Comparison of ENCODE assay signal across 9 mouse cellular contexts in the genomic region with DNA sequence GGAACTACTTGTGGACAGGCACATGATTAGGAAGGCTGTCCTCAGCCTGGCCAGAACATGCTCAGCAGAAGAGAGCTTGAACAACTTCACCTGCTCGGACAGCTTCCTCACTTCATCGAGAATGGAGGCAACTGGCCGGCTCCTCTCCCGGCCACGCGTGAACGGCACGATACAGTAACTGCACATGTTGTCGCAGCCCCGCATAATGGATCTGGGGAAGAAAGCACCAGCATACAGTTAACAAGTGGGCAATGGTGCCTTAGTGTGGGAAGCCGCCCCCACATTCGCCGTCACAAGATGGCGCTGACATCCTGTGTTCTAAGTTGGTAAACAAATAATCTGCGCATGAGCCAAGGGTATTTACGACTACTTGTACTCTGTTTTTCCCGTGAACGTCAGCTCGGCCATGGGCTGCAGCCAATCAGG. TPM values are rescaled to one million over a fixed set of nuclear protein-coding genes. Genes with fewer than 3 reads are reported as not detected.
DNase-seq lines count a peak whose midpoint lies in the region; ATAC-seq and TF ChIP-seq lines count a peak whose summit lies in the region.
"Not testable (repeated sequence)": the region's sequence is repeated elsewhere in the genome, so short reads cannot be mapped to it uniquely, and the experiment has no call there.
"Had no signal": no experiment of that assay in that cellular context is flagged by ENCODE, and none has a peak within 500 bp of the region (broad histone marks: within the 10 kb centered on the region; RNA-seq: fewer than 3 reads in every experiment).

No protein-coding gene starts in this region.

- not testable (repeated sequence) for H3K27me3 ChIP-seq in heart, embryonic 11.5 days (ENCODE audit: control insufficient read depth, insufficient read depth, low read length); hindbrain, postnatal 0 days (ENCODE audit: insufficient read depth, low read length); limb, embryonic 11.5 days (ENCODE audit: control insufficient read depth, insufficient read depth, low read length); midbrain, postnatal 0 days (ENCODE audit: insufficient read depth, low read length); stomach, embryonic 15.5 days (replicated peaks)

- peak overlapping the region; percentile 50 for H3K4me2 ChIP-seq in heart, embryonic 11.5 days
- H3K4me2 ChIP-seq in hindbrain, postnatal 0 days (ENCODE audit: low read depth, low read length), result peak overlapping the region; percentile 41
- peak overlapping the region; percentile 26 for H3K4me2 ChIP-seq in limb, embryonic 11.5 days (ENCODE audit: low read depth, severe bottlenecking)
- peak overlapping the region; percentile 35 for H3K4me2 ChIP-seq in midbrain, postnatal 0 days (ENCODE audit: low read depth, low read length, poor library complexity, severe bottlenecking)
- peak overlapping the region; percentile 22; the same call in 1 of the 2 replicates for H3K4me2 ChIP-seq in stomach, embryonic 15.5 days

- H3K36me3 ChIP-seq in heart, embryonic 11.5 days (ENCODE audit: control insufficient read depth, insufficient read depth, low read length), result peaks cover 10% of the 10 kb centered on the region
- peaks cover 12% of the 10 kb centered on the region for H3K36me3 ChIP-seq in hindbrain, postnatal 0 days (ENCODE audit: insufficient read depth, low read length)
- H3K36me3 ChIP-seq in limb, embryonic 11.5 days (ENCODE audit: control insufficient read depth, insufficient read depth, low read length); stomach, embryonic 15.5 days: not testable (repeated sequence)
- H3K36me3 ChIP-seq in midbrain, postnatal 0 days (ENCODE audit: insufficient read depth, low read length), result peaks cover 14% of the 10 kb centered on the region; the same call in 1 of the 2 replicates

- not testable (repeated sequence) for H3K4me1 ChIP-seq in bone marrow macrophage, adult 2 months (ENCODE audit: control insufficient read depth, insufficient read depth, low read length); heart, embryonic 11.5 days (ENCODE audit: control insufficient read depth, insufficient read depth, low read length); hindbrain, postnatal 0 days (ENCODE audit: insufficient read depth, low read length); limb, embryonic 11.5 days (ENCODE audit: control insufficient read depth, insufficient read depth, low read length); lung, adult 2 months (ENCODE audit: control insufficient read depth, insufficient read depth, low read length); midbrain, postnatal 0 days (ENCODE audit: insufficient read depth, low read length); stomach, embryonic 15.5 days

- ATAC-seq in erythroblast, adult 5-6 weeks (replicated peaks; ENCODE audit: low FRiP score, poor library complexity, severe bottlenecking), result 0 out of 2 replicates have a peak, but pooled peaks have one; percentile 39
- ATAC-seq in heart, embryonic 11.5 days (replicated peaks; ENCODE audit: insufficient number of reproducible peaks, low FRiP score, low TSS enrichment), result 0 out of 2 replicates have a peak, but pooled peaks have one; percentile 35
- ATAC-seq in hindbrain, postnatal 0 days, result peak; percentile 61
- not testable (repeated sequence) for ATAC-seq in limb, embryonic 11.5 days (ENCODE audit: insufficient number of reproducible peaks, low FRiP score, low TSS enrichment, low read depth); stomach, embryonic 15.5 days (ENCODE audit: insufficient read depth, low FRiP score, low read depth)
- ATAC-seq in midbrain, postnatal 0 days (ENCODE audit: low FRiP score), result 0 out of 2 replicates have a peak, but pooled peaks have one; percentile 34

- H3K4me3 ChIP-seq in bone marrow macrophage, adult 2 months (ENCODE audit: insufficient read depth, low read length), result peak overlapping the region; percentile 97
- peak overlapping the region; percentile 36 for H3K4me3 ChIP-seq in heart, embryonic 11.5 days (ENCODE audit: low read depth, low read length)
- peak overlapping the region; percentile 22 for H3K4me3 ChIP-seq in hindbrain, postnatal 0 days (ENCODE audit: low read length)
- peak overlapping the region; percentile 31 for H3K4me3 ChIP-seq in limb, embryonic 11.5 days (ENCODE audit: low read depth, low read length)
- peak overlapping the region; percentile 82 for H3K4me3 ChIP-seq in lung, adult 2 months (replicated peaks; ENCODE audit: extremely low read depth, low read depth, low read length)
- peak overlapping the region; percentile 29 for H3K4me3 ChIP-seq in midbrain, postnatal 0 days (ENCODE audit: low read depth, low read length)
- H3K4me3 ChIP-seq in stomach, embryonic 15.5 days (replicated peaks), result peak overlapping the region; percentile 25

- DNase-seq in hindbrain, postnatal 0 days (ENCODE audit: low spot score), result peak; percentile 20
- DNase-seq in limb, embryonic 11.5 days (ENCODE audit: low spot score), result peak; percentile 42
- not testable (repeated sequence) for DNase-seq in lung, adult 2 months
- DNase-seq in midbrain, postnatal 0 days (ENCODE audit: low spot score), result peak; percentile 17

- H3K9me3 ChIP-seq in heart, embryonic 11.5 days (replicated peaks; ENCODE audit: control insufficient read depth, low read length); hindbrain, postnatal 0 days (ENCODE audit: low read length); limb, embryonic 11.5 days (ENCODE audit: control insufficient read depth, low read length); midbrain, postnatal 0 days (ENCODE audit: low read length); stomach, embryonic 15.5 days: not testable (repeated sequence)

- TF ChIP-seq CTCF in bone marrow macrophage, adult 2 months (IDR thresholded peaks at IDR 0.05; ENCODE audit: low read depth, low read length); hindbrain, postnatal 0 days (IDR thresholded peaks at IDR 0.05; ENCODE audit: low read depth); lung, adult 2 months (IDR thresholded peaks at IDR 0.05; ENCODE audit: insufficient read depth, low read length); midbrain, postnatal 0 days (IDR thresholded peaks at IDR 0.05): not testable (repeated sequence)

- H3K27ac ChIP-seq in bone marrow macrophage, adult 2 months (ENCODE audit: insufficient read depth, low read depth, low read length), result peak overlapping the region; percentile 94
- H3K27ac ChIP-seq in heart, embryonic 11.5 days (ENCODE audit: low read depth, low read length), result peak overlapping the region; percentile 41; the same call in 1 of the 2 replicates
- H3K27ac ChIP-seq in hindbrain, postnatal 0 days; limb, embryonic 11.5 days (replicated peaks; ENCODE audit: low read depth, low read length); stomach, embryonic 15.5 days: not testable (repeated sequence)
- H3K27ac ChIP-seq in midbrain, postnatal 0 days (ENCODE audit: low read depth, low read length), result peak overlapping the region; percentile 47; the same call in 1 of the 2 replicates

- peak overlapping the region; percentile 64 for H3K9ac ChIP-seq in heart, embryonic 11.5 days (ENCODE audit: low read depth, low read length)
- H3K9ac ChIP-seq in hindbrain, postnatal 0 days (replicated peaks; ENCODE audit: low read length), result 0 out of 2 replicates have a peak overlapping the region, but pooled peaks have one; percentile 25
- peak overlapping the region; percentile 34 for H3K9ac ChIP-seq in limb, embryonic 11.5 days (ENCODE audit: low read length)
- H3K9ac ChIP-seq in midbrain, postnatal 0 days (replicated peaks; ENCODE audit: low read length, poor library complexity, severe bottlenecking), result peak overlapping the region; percentile 24; the same call in 1 of the 2 replicates
- not testable (repeated sequence) for H3K9ac ChIP-seq in stomach, embryonic 15.5 days

- not testable (repeated sequence) for TF ChIP-seq POLR2A in bone marrow macrophage, adult 2 months (IDR thresholded peaks at IDR 0.05; ENCODE audit: borderline replicate concordance, low read depth, low read length); lung, adult 2 months (IDR thresholded peaks at IDR 0.05; ENCODE audit: borderline replicate concordance, extremely low read depth, low read depth, low read length)

- WGBS in heart, embryonic 11.5 days (ENCODE audit: insufficient replicate concordance), result 64% methylated on average over 15 of the region's 19 CpGs
- 71% methylated on average over 14 of the region's 19 CpGs for WGBS in hindbrain, postnatal 0 days
- WGBS in limb, embryonic 11.5 days, result 61% methylated on average over 14 of the region's 19 CpGs
- WGBS in lung, adult 2 months, result 71% methylated on average over 15 of the region's 19 CpGs
- 76% methylated on average over 14 of the region's 19 CpGs for WGBS in midbrain, postnatal 0 days
- 81% methylated on average over 16 of the region's 19 CpGs for WGBS in stomach, embryonic 15.5 days

RNA-seq across cellular contexts. Expression of gene Cdk5rap1, which starts 18.8 kb away (rescaled TPM):
- polyA plus RNA-seq in bone marrow macrophage, adult 2 months (2012; ENCODE audit: insufficient read depth, insufficient read length, missing spikeins), result 9.0 and 11.2 TPM in 2 replicates
- total RNA-seq in erythroblast, adult 5-6 weeks (2015; ENCODE audit: low replicate concordance), result 5.9 and 13.1 TPM in 2 replicates
- total RNA-seq in erythroblast, adult 5-6 weeks (2017; ENCODE audit: low replicate concordance), result 12.7 and 21.5 TPM in 2 replicates
- 14.1 and 18.3 TPM in 2 replicates for polyA plus RNA-seq in heart, embryonic 11.5 days (2014; fragmentation: Nextera tagmentation; extraction: Ambion mirVana)
- total RNA-seq in hindbrain, postnatal 0 days (2014; rRNA removed), result 9.6 and 13.2 TPM in 2 replicates
- 5.0 and 6.6 TPM in 2 replicates for polyA plus RNA-seq in hindbrain, postnatal 0 days (2015; fragmentation: Nextera tagmentation; extraction: Ambion mirVana)
- 19.8 and 20.3 TPM in 2 replicates for polyA plus RNA-seq in limb, embryonic 11.5 days (2014; fragmentation: Nextera tagmentation; extraction: Ambion mirVana)
- 6.6 and 9.5 TPM in 2 replicates for polyA plus RNA-seq in lung, adult 2 months (2012; rRNA removed)
- 10.8 and 12.4 TPM in 2 replicates for total RNA-seq in midbrain, postnatal 0 days (2014; rRNA removed)
- polyA plus RNA-seq in midbrain, postnatal 0 days (2015; fragmentation: Nextera tagmentation; extraction: Ambion mirVana), result 5.4 and 6.2 TPM in 2 replicates
- polyA plus RNA-seq in stomach, embryonic 15.5 days (2015; fragmentation: Nextera tagmentation; extraction: Ambion mirVana), result 15.6 and 18.3 TPM in 2 replicates

RNA-seq across cellular contexts. Expression of gene Bpifb9b, which starts 47.0 kb away (rescaled TPM):
- polyA plus RNA-seq in bone marrow macrophage, adult 2 months (2012; ENCODE audit: insufficient read depth, insufficient read length, missing spikeins), result not detected in 2 replicates
- not detected in 2 replicates for total RNA-seq in erythroblast, adult 5-6 weeks (2015; ENCODE audit: low replicate concordance)
- total RNA-seq in erythroblast, adult 5-6 weeks (2017; ENCODE audit: low replicate concordance), result not detected in 2 replicates
- polyA plus RNA-seq in heart, embryonic 11.5 days (2014; fragmentation: Nextera tagmentation; extraction: Ambion mirVana), result not detected in 2 replicates
- 0.11 and 0.68 TPM in 2 replicates for total RNA-seq in hindbrain, postnatal 0 days (2014; rRNA removed)
- polyA plus RNA-seq in hindbrain, postnatal 0 days (2015; fragmentation: Nextera tagmentation; extraction: Ambion mirVana), result 0.16 and 0.29 TPM in 2 replicates
- polyA plus RNA-seq in limb, embryonic 11.5 days (2014; fragmentation: Nextera tagmentation; extraction: Ambion mirVana), result not detected in 2 replicates
- polyA plus RNA-seq in lung, adult 2 months (2012; rRNA removed), result not detected in 2 replicates
- 0.38 and 1.3 TPM in 2 replicates for total RNA-seq in midbrain, postnatal 0 days (2014; rRNA removed)
- 1.7 TPM in 1 of 2 replicates, not detected in the other for polyA plus RNA-seq in midbrain, postnatal 0 days (2015; fragmentation: Nextera tagmentation; extraction: Ambion mirVana)
- not detected in 2 replicates for polyA plus RNA-seq in stomach, embryonic 15.5 days (2015; fragmentation: Nextera tagmentation; extraction: Ambion mirVana)
- total RNA-seq: heart, adult 8-10 months had no signal

RNA-seq across cellular contexts. Expression of gene Snta1, which starts 53.9 kb away (rescaled TPM):
- 20.4 and 22.5 TPM in 2 replicates for polyA plus RNA-seq in bone marrow macrophage, adult 2 months (2012; ENCODE audit: insufficient read depth, insufficient read length, missing spikeins)
- not detected in 2 replicates for total RNA-seq in erythroblast, adult 5-6 weeks (2015; ENCODE audit: low replicate concordance)
- 0.17 and 0.56 TPM in 2 replicates for total RNA-seq in erythroblast, adult 5-6 weeks (2017; ENCODE audit: low replicate concordance)
- 14.6 and 22.2 TPM in 2 replicates for polyA plus RNA-seq in heart, embryonic 11.5 days (2014; fragmentation: Nextera tagmentation; extraction: Ambion mirVana)
- total RNA-seq in hindbrain, postnatal 0 days (2014; rRNA removed), result 40.4 and 41.1 TPM in 2 replicates
- 20.0 and 20.1 TPM in 2 replicates for polyA plus RNA-seq in hindbrain, postnatal 0 days (2015; fragmentation: Nextera tagmentation; extraction: Ambion mirVana)
- polyA plus RNA-seq in limb, embryonic 11.5 days (2014; fragmentation: Nextera tagmentation; extraction: Ambion mirVana), result 1.7 and 2.2 TPM in 2 replicates
- 22.5 and 24.1 TPM in 2 replicates for polyA plus RNA-seq in lung, adult 2 months (2012; rRNA removed)
- 28.0 and 32.0 TPM in 2 replicates for total RNA-seq in midbrain, postnatal 0 days (2014; rRNA removed)
- polyA plus RNA-seq in midbrain, postnatal 0 days (2015; fragmentation: Nextera tagmentation; extraction: Ambion mirVana), result 15.4 and 15.8 TPM in 2 replicates
- 7.3 and 7.5 TPM in 2 replicates for polyA plus RNA-seq in stomach, embryonic 15.5 days (2015; fragmentation: Nextera tagmentation; extraction: Ambion mirVana)

Comparison
In these comparisons a context has a peak if more than half of its experiments do, and no peak if none do; other contexts are left out.
1. H3K4me3 ChIP-seq: peak in every context shown above with its lines; median percentile 97 in bone marrow macrophage, adult 2 months; 82 in lung, adult 2 months; 36 in heart, embryonic 11.5 days; 31 in limb, embryonic 11.5 days; 29 in midbrain, postnatal 0 days; 25 in stomach, embryonic 15.5 days; 22 in hindbrain, postnatal 0 days.